Mouse (Mus musculus): ENCODE measurements around the gene Zfp692. TPM values are rescaled to one million over a fixed set of nuclear protein-coding genes. Genes with fewer than 3 reads are reported as not detected.
"Not testable (repeated sequence)": the region's sequence is repeated elsewhere in the genome, so short reads cannot be mapped to it uniquely, and the experiment has no call there.

The Zfp692 gene
- total RNA-seq (2022), result 10 to 100 TPM in 3 of 4 experiments, 1 to 10 TPM in 1; 9.6 to 26.7 (median 17.0) TPM

GRCm38 (mm10) chr11:58306860-58307308 lies at the start of gene Zfp692:
TSS of gene Zfp692 (plus strand) at chr11:58307069.
- DNase-seq, result peak; percentile 96

- no peak for DNase-seq
Measured at GRCm38 (mm10) chr11:58257816-58258215, 49.1 kb upstream of the Zfp692 start.

GRCm38 (mm10) chr11:58260156-58260555 lies 46.7 kb upstream of the Zfp692 start:
- no peak for DNase-seq

GRCm38 (mm10) chr11:58261826-58262225 lies 45.0 kb upstream of the Zfp692 start:
- no peak for DNase-seq

GRCm38 (mm10) chr11:58262336-58262735 lies 44.5 kb upstream of the Zfp692 start:
- no peak for DNase-seq

GRCm38 (mm10) chr11:58263516-58263915 lies 43.4 kb upstream of the Zfp692 start:
- no peak for DNase-seq

- DNase-seq, result no peak
Measured at GRCm38 (mm10) chr11:58264546-58264945, 42.3 kb upstream of the Zfp692 start.

GRCm38 (mm10) chr11:58268285-58268684 lies 38.6 kb upstream of the Zfp692 start:
- no peak for DNase-seq

- DNase-seq, result no peak
Measured at GRCm38 (mm10) chr11:58274572-58274971, 32.3 kb upstream of the Zfp692 start, which contains the start of gene 4930438A08Rik. TSS of gene 4930438A08Rik (plus strand) at chr11:58274799.

GRCm38 (mm10) chr11:58275756-58276155 lies 31.1 kb upstream of the Zfp692 start:
- DNase-seq, result no peak

GRCm38 (mm10) chr11:58281970-58282496 lies 24.8 kb upstream of the Zfp692 start:
- DNase-seq, result no peak

GRCm38 (mm10) chr11:58282518-58282917 lies 24.4 kb upstream of the Zfp692 start:
- DNase-seq, result no peak

- DNase-seq, result no peak
Measured at GRCm38 (mm10) chr11:58289992-58290682, 16.7 kb upstream of the Zfp692 start.

GRCm38 (mm10) chr11:58290812-58291211 lies 16.1 kb upstream of the Zfp692 start:
- no peak for DNase-seq

- DNase-seq, result no peak
Measured at GRCm38 (mm10) chr11:58292791-58293190, 14.1 kb upstream of the Zfp692 start.

- DNase-seq, result no peak
Measured at GRCm38 (mm10) chr11:58297396-58297795, 9.5 kb upstream of the Zfp692 start.

GRCm38 (mm10) chr11:58301057-58301456 lies 5.8 kb upstream of the Zfp692 start:
- peak; percentile 69 for DNase-seq

- peak; percentile 98 for DNase-seq
Measured at GRCm38 (mm10) chr11:58301837-58302754, 4.8 kb upstream of the Zfp692 start.

GRCm38 (mm10) chr11:58302774-58303445 lies 4.0 kb upstream of the Zfp692 start:
- DNase-seq, result no peak

- no peak for DNase-seq
Measured at GRCm38 (mm10) chr11:58303594-58303993, 3.3 kb upstream of the Zfp692 start.

- not testable (repeated sequence) for DNase-seq
Measured at GRCm38 (mm10) chr11:58305299-58305698, 1.6 kb upstream of the Zfp692 start.

GRCm38 (mm10) chr11:58307411-58308080 lies 677 bp downstream of the Zfp692 start:
- no peak for DNase-seq
